Mouse (Mus musculus) testis, postnatal 14 days (tissue): ENCODE measurements around the gene Nsrp1.

Experiments used
- DNase-seq: peaks from one replicate; pipeline ENCODE4 v3.0.0; 2021; ENCODE audit warnings: low spot score

The Nsrp1 gene

GRCm38 (mm10) chr11:77042816-77043215 is 35.4 kb downstream of the Nsrp1 start:
- DNase-seq: no peak

DNA sequence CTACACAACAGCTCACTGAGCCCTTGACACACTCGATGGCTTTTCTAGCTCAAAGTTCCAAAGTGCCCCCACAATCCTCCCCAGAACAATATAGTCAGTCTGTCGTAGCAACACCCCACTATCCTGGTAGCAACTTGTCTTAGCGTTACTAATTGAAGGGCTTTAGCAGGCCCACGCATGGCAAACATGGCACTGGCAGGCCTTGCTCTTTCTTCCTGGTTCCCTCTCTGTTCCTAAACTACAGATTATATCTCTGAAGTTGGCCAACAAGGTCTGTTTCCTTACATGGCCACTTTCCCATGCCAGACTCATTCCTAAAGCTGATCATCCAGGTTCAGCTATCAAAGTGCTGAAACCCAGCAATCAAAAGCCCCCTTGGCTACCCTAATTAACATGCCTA is 36.3 kb downstream of the Nsrp1 start:
- no peak for DNase-seq

GRCm38 (mm10) chr11:77031151-77031934 is 46.9 kb downstream of the Nsrp1 start:
- DNase-seq: no peak

DNA sequence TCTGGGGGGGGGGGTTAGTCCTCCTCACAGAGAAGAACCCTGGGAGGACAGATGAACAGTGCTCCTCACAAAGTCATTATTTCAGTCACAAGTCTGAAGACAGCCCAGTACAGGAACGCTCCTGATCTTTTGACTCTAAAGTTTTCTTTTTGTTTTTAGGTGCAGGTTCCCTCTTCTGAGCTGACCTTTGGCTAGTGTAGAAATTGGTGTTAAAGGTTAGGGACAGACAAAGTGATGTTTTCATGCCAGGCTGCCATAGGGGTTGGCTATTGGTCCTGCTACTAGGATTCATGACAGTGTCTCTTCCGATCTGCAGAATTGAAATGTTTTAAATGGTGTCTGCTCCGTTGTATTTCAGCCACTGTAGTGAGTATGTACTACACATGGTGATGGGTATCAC is 50.1 kb downstream of the Nsrp1 start:
- DNase-seq: no peak

- DNase-seq: no peak
Measured at GRCm38 (mm10) chr11:77026559-77026958, 51.7 kb downstream of the Nsrp1 start.

DNA sequence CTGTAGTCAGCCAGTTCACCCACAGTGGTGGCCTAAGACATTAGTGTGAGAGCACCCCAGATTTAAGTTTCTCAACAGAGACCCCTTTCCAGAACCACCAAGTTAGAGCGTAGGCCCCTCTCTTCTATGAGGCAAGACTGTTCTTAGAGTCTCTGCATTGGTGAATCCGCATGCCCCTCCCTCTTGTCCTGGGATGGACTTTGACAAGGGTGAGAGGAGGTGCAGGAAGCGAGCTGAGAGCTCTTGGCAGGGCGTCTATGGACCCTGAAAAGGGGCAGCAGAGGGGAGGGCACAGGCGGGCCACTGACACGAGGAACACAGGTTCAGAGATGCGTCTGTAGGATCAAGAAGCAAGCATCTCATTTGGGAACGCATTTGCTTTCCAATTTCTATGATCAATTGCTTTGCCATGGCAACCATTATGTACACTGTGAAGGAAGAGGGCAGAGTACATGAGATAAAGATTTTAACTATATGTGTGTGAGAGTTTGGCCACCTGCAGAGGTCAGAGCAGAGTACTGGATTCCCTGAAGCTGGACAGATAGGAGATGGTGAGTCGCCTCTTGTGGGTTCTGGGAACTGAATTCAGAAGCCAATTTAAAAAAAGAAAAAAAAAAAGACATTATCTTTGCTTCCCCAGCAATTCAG is 56.4 kb downstream of the Nsrp1 start:
- DNase-seq: no peak

DNA sequence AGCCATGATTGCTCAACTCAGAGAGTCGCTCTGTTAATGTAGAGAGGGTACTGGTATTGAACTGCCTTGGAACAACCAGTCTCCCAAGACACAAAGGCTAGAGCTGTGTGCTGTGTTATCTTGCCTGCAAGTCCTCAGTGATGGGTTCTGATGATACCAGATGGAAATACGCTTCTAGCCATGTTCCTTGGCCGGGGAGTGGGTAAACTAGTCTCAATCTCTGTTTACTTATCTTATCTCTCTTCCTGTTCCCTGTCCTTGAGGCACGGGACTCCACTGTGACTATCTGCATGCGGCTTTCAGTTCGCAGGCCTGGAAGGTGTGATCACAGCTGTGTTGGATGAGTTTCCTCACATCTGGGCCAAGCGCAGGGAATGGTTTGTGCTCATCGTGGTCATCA is 58.7 kb downstream of the Nsrp1 start:
- DNase-seq: no peak

GRCm38 (mm10) chr11:77018046-77018445 is 60.2 kb downstream of the Nsrp1 start:
- no peak for DNase-seq

DNA sequence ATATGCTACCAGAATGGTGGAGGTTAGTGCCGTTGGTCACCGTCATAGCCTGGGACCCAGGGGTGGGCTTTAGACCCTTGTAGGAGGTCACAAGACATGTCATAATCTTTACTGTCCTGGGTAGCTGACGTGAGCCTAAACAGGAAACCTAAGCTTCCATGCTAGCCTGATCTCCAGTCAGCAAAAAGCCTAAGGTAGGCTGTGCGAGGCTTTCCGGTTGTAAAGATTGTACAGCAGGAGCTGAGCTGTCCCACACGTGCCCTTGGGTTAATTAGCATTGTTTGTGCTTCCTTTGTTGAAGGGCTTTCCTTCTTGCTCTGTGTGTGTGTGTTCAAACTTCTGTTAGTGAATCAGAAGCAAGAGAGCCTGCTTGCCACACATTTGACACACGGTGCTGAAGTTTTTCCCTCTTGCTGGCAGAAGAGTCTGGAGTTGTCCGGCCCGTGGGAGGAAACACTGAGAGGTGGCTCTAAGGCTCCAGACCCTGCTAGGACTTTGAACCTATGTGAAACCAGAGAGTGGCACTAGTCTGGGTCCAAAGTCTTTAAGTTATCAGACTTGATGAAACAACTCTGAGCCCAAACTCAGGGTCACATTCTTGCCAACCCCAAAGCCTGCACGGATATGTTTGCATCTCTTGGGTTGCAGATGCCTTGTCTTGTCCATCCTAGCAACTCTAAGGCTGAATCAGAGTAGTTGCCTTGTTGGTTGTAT is 67.3 kb downstream of the Nsrp1 start:
- no peak for DNase-seq

GRCm38 (mm10) chr11:77009069-77010025 is 68.9 kb downstream of the Nsrp1 start:
- DNase-seq: no peak

GRCm38 (mm10) chr11:77006616-77007015 is 71.6 kb downstream of the Nsrp1 start:
- DNase-seq: peak; percentile 36

DNA sequence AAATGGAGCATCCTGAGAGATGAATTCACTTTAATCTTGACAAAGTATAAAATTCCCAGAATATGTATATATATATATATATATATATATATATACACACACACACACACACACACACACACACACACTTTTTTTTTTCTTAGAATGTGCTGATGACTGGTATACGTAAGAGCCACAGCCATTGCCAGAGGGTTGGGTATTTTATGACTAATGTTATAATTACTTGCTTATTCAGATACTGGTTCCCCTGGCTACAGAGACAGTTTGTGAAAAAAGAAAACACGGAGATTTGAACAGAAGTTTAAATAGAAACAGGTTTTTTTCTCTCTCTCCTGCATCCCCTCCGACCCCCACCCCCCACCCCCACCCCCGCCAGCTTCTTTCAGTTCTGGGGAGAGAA is 72.4 kb downstream of the Nsrp1 start:
- no peak for DNase-seq

DNA sequence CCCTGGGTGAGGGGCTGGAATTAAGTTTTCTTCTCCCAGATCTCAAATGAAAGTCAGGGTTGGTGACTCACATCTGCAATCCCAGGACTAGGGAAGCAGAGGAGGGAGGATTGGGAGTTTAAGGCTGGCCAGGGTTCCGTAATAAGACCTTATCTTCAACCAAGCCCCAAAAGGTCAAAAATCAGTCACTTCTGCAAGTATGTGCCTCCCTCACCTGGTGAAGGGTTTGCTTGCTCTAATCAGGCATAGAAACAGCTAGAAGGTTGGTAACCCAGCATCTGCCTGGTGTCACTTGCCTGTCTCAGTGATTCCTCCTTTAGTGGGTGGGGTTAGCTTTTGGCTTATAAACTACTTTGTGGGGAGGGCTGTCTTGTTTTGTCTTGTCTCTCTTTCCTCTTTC is 75.9 kb downstream of the Nsrp1 start:
- DNase-seq: no peak

DNA sequence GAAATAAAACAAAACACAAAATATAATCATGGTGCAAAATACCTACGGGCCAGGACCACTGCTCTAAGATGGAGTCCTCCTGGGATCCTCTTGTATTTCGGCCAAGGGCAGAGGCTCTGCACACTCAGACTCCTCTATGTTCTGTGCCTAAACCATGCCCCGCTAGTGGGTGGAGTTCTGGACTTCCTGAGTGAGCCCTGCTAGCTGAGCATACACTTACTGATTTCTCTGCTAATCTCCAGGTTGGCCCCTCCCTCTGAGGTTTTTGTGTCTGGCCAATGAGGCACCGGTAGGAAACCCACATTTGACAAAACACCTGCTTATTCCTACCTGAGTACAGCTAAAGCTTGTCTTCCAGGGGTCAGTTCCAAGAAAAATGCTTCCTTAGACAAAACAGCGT is 77.5 kb downstream of the Nsrp1 start:
- DNase-seq: no peak

DNA sequence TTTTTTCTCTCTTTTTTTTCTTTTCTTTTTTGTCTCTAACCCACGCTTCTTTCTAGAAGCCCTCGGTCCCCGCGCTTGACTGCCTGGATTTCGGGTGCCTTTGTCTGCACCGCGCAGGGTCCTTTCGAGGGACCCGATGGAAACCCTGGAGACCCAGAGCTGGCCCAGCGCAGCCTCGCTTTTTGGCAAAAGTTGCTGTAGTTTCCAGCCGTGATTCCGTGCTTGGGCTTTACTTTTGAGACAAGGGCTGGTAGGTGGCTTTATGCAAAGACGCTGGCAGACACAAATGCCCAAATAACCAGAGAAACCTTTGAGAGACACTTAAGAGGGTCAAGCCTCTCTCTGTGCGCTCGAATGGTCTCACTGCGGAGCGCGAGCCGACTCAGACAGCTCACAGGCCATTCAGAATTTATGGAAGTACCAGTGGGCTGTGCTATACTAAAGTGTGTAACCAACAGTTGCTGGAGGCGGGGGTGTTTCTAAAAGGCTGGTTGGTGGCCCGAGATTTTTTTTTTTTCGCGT is 79.5 kb downstream of the Nsrp1 start:
- no peak for DNase-seq

DNA sequence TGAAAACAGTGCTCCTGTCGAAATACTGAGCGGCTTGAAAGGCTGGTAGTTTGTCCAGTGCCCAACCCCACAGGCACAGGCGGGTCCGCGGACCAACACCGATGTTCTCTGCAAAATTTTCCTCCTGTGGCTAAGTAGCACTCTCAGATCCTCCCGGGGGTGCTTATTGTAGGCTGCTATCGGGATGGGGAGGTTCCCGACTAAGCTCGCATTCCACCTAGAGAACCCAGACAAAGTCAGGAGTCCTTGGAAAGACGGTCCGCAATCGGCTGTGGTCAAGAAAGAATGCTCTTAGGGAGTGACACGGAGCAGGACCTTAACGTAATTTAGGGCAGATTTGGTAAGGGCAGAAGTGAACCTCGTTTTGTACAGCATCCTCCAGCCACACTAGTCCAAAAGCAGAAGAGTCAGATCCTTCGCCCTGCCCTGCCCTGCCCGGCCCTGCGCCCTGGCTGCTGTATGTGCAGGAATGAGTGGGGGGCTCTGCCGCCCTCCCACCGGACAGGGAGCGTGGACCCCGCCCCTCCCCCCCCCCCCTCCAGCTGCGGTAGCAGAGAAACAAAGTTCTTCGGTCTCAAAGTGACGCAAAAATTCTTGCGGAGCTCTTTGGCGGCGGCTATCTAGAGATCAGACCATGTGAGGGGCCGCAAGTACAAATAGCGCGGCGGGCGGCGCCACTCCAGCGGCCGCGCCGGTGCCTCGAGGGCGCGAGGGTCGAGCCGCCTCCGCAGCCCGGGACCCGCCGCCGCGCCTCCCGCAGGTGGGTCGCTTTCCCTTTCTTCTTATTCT is 80.1 kb downstream of the Nsrp1 start, which contains the start of gene Slc6a4:
Slc6a4 (plus strand) TSS at position 688 of the 789 bp plus-strand sequence.
- no peak for DNase-seq

GRCm38 (mm10) chr11:76997305-76997704 is 80.9 kb downstream of the Nsrp1 start:
- DNase-seq: peak; percentile 61

DNA sequence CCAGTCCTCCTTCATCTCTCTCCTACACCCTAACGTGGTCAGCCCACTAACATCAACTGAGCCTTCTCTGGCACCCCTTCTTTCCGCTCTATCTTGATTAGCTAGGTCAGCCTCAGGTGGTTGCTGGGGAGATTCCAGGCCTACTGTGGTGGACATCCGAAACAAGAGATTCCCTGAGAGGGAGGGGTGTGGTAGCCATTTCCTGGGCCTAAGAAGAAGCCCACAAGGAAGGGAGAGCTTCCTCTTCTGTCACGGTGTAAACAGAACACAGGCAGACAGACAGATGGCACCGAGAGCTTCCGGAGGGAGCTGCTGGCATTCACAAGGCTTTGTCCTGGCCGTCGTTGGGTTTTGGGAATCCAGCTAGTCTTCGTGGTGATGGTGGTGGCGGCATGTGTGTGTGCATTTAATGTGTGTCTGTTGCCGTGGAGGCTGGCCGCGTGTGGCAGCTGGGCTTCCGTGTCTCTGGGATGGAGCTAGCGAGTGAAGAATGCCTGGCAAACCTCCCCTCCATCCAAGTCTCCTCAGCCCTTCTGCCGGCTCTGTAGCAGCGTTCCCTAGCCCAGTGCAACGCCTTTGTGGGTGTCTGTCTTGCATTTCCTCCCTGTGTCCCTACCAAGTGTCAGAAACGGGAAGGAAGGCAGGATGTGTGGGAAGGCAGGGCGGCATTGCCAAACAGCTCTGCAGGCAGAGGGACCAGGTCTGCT is 82.1 kb downstream of the Nsrp1 start:
- DNase-seq: no peak
